Mouse (Mus musculus): ENCODE results near the gene Fam208b.

- no peak for TF ChIP-seq CTCF (IDR thresholded peaks at IDR 0.05; ENCODE audit: low read depth)
- no peak for TF ChIP-seq EP300 (IDR thresholded peaks at IDR 0.05; ENCODE audit: low read depth)
Measured at GRCm38 (mm10) chr13:3610118-3610794, 652 bp downstream of the Fam208b start.
